Mouse (Mus musculus) forebrain, embryonic 16.5 days (tissue): ENCODE data around the gene Btg4. TPM values are rescaled to one million over a fixed set of nuclear protein-coding genes. Genes with fewer than 3 reads are reported as not detected.
"Not testable (repeated sequence)": the region's sequence is repeated elsewhere in the genome, so short reads cannot be mapped to it uniquely, and the experiment has no call there.

Experiments used
- ATAC-seq: fragments of 200-750 bp; cut with Nextera tagmentation; 2 replicates; pipeline ENCODE4 v1.8.0; 2017; ENCODE audit warnings: mild to moderate bottlenecking, moderate library complexity
- H3K27ac ChIP-seq: fragments of 300-500 bp; sonication (generic); 2 replicates; pipeline ENCODE4 v1.5.1; 2014; ENCODE audit warnings: low read length, control low read depth
- H3K27me3 ChIP-seq: fragments of 300-500 bp; sonication (generic); replicated peaks from 2 replicates; pipeline ENCODE4 v1.6.1; 2014; ENCODE audit warnings: low read length; ENCODE audit not compliant: control insufficient read depth, insufficient read depth
- H3K36me3 ChIP-seq: fragments of 300-500 bp; sonication (generic); 2 replicates; pipeline ENCODE4 v1.6.1; 2014; ENCODE audit not compliant: control insufficient read depth, insufficient read depth
- H3K4me1 ChIP-seq: fragments of 300-500 bp; sonication (generic); replicated peaks from 2 replicates; pipeline ENCODE4 v1.6.1; 2014; ENCODE audit warnings: low read length; ENCODE audit not compliant: control insufficient read depth, insufficient read depth
- H3K4me2 ChIP-seq: fragments of 300-500 bp; sonication (generic); 2 replicates; pipeline ENCODE4 v1.6.1; 2014; ENCODE audit warnings: mild to moderate bottlenecking, low read length, control low read depth
- H3K4me3 ChIP-seq: fragments of 300-500 bp; sonication (generic); replicated peaks from 2 replicates; pipeline ENCODE4 v1.5.1; 2014; ENCODE audit warnings: mild to moderate bottlenecking, low read length, control low read depth
- H3K9ac ChIP-seq: fragments of 300-500 bp; sonication (generic); replicated peaks from 2 replicates; pipeline ENCODE4 v1.6.1; 2014; ENCODE audit warnings: low read depth, low read length, control low read depth
- H3K9me3 ChIP-seq: fragments of 300-500 bp; sonication (generic); 2 replicates; pipeline ENCODE4 v1.6.1; 2016; ENCODE audit warnings: low read length; ENCODE audit not compliant: control insufficient read depth
- WGBS: fragments of 180-500 bp; shearing (Covaris S2); extraction: QIAGEN DNeasy Blood & Tissue Kit; methylation state at CpG from one replicate; pipeline ENCODE4 v1.1.7; 2014; 5-methylcytosine and 5-hydroxymethylcytosine counted together
- polyA plus RNA-seq: library from polyadenylated mRNA; unstranded; fragments of >200 nt; fragmentation: Nextera tagmentation; extraction: Ambion mirVana; gene quantifications from 2 replicates; pipeline ENCODE4 v1.2.1, GENCODE M21; 2015

Gene Btg4
- polyA plus RNA-seq, 1 experiment from 2014 or later = not detected

- no peak for ATAC-seq
- Histone ChIP-seq H3K4me2 (no peak overlapping the region), H3K4me1 (peaks cover 15% of the 10 kb centered on the region), H3K4me3 (no peak overlapping the region), H3K27ac (no peak overlapping the region), H3K9ac (no peak overlapping the region), H3K27me3 (no peaks in the 10 kb centered on the region; the same call in 1 of the 2 replicates), H3K36me3 (no peaks in the 10 kb centered on the region), H3K9me3 (no peaks in the 10 kb centered on the region)
- WGBS = 82% methylated on average over 2 of the region's 2 CpGs
These were observed 45.0 kb downstream of the Btg4 start for GRCm38 (mm10) chr9:51105751-51106150.

DNA sequence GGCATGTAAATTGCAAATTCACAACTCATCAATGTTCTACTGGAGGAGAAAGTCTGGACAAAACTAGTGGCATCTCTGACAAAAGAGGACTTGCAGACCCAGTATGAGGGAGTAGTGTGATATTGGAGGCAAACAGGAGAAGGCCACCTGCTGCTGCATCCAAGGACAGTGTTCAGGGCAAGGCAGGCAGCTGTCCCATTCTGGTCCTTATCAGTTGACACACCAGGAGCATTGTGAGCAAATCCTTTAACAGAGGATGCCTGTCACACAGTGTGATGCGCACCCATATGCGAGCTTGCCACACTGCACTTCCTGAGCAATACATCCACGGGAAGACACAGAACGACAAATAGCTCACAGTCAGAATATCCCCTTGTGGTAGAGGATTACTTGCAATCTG, 54.1 kb downstream of the Btg4 start:
- WGBS = 81% methylated on average over 4 of the region's 4 CpGs
- Histone ChIP-seq H3K9me3 (no peaks in the 10 kb centered on the region), H3K4me2 (no peak overlapping the region), H3K9ac (no peak overlapping the region), H3K27me3 (no peaks in the 10 kb centered on the region), H3K27ac (no peak overlapping the region), H3K4me3 (no peak overlapping the region), H3K36me3 (no peaks in the 10 kb centered on the region), H3K4me1 (no peaks in the 10 kb centered on the region)
- no peak for ATAC-seq

DNA sequence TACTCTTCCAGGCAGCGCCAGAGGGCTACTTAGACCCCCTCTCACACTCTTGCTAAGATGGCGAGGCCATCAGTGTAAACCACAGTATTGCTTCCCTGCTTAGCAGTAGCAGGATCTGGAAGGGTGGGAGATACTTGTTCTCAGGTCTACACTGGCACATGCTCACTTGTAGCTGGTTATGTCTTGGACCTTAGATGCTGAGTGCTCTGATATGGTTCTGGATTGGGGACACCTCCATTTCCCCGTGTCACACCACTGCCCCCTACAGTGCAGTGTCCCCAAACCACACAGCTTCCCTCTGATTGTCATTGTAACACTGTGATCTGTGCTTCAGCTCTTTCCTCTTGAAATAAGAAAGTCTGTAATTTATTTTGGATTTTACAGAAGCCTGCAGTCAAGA, 76.3 kb downstream of the Btg4 start:
- Histone ChIP-seq H3K4me3 (no peak overlapping the region), H3K4me1 (no peaks in the 10 kb centered on the region), H3K36me3 (no peaks in the 10 kb centered on the region), H3K9me3 (no peaks in the 10 kb centered on the region), H3K9ac (no peak overlapping the region), H3K4me2 (no peak overlapping the region), H3K27me3 (no peaks in the 10 kb centered on the region), H3K27ac (no peak overlapping the region)
- 66% methylated on average over 3 of the region's 3 CpGs for WGBS
- ATAC-seq = no peak

- Histone ChIP-seq H3K9me3 (no peaks in the 10 kb centered on the region), H3K36me3 (no peaks in the 10 kb centered on the region), H3K27ac (no peak overlapping the region), H3K27me3 (no peaks in the 10 kb centered on the region), H3K4me1 (no peaks in the 10 kb centered on the region), H3K4me2 (no peak overlapping the region), H3K4me3 (no peak overlapping the region), H3K9ac (no peak overlapping the region)
- ATAC-seq = no peak
- 91% methylated on average over 4 of the region's 4 CpGs for WGBS
These were observed 76.7 kb downstream of the Btg4 start for GRCm38 (mm10) chr9:51137432-51137831.

DNA sequence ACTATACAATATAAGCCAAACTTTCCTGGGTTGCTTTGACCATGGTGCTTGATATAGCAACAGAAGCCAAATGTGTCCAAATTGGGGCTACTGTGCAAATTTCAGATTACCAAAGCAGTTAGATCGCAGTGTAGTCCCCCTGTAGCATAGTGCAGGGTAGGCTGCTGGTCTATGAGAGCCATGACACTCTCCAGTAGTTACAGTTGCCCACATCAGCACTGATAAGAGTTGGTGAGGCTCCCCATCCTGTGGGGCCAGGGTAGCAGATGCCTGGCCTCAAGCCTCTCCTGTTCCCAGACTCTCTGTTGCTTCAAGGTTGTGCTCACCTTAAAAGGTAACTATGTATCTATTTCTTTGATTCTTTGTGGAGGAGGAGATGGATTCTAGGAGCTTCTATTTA, 77.1 kb downstream of the Btg4 start:
- Histone ChIP-seq H3K4me1 (no peaks in the 10 kb centered on the region), H3K4me3 (no peak overlapping the region), H3K27ac (no peak overlapping the region), H3K9ac (no peak overlapping the region), H3K9me3 (no peaks in the 10 kb centered on the region), H3K27me3 (no peaks in the 10 kb centered on the region), H3K4me2 (no peak overlapping the region), H3K36me3 (no peaks in the 10 kb centered on the region)
- no peak for ATAC-seq
- WGBS = 90% methylated on average over 1 of the region's 1 CpGs

- H3K9ac ChIP-seq = no peak overlapping the region
- H3K27ac ChIP-seq = no peak overlapping the region
- no peaks in the 10 kb centered on the region for H3K4me1 ChIP-seq
- no peak for ATAC-seq
- 75% methylated on average over 1 of the region's 1 CpGs for WGBS
- H3K36me3 ChIP-seq = no peaks in the 10 kb centered on the region
- no peaks in the 10 kb centered on the region for H3K9me3 ChIP-seq
- H3K27me3 ChIP-seq = no peaks in the 10 kb centered on the region
- H3K4me3 ChIP-seq = no peak overlapping the region
- no peak overlapping the region for H3K4me2 ChIP-seq
These were observed 77.6 kb downstream of the Btg4 start for GRCm38 (mm10) chr9:51138301-51138700.

GRCm38 (mm10) chr9:51139401-51139800, 78.7 kb downstream of the Btg4 start:
- H3K27ac ChIP-seq, H3K36me3 ChIP-seq, H3K9me3 ChIP-seq, H3K4me2 ChIP-seq, H3K9ac ChIP-seq, ATAC-seq, H3K4me1 ChIP-seq, H3K27me3 ChIP-seq, H3K4me3 ChIP-seq: not testable (repeated sequence)
- 70% methylated on average over 1 of the region's 1 CpGs for WGBS

- no peaks in the 10 kb centered on the region for H3K36me3 ChIP-seq
- H3K4me2 ChIP-seq = no peak overlapping the region
- H3K27me3 ChIP-seq = no peaks in the 10 kb centered on the region
- no peak overlapping the region for H3K9ac ChIP-seq
- no peak for ATAC-seq
- WGBS = 75% methylated on average over 3 of the region's 3 CpGs
- no peak overlapping the region for H3K4me3 ChIP-seq
- H3K4me1 ChIP-seq = no peaks in the 10 kb centered on the region
- H3K27ac ChIP-seq = no peak overlapping the region
- no peaks in the 10 kb centered on the region for H3K9me3 ChIP-seq
These were observed 80.0 kb downstream of the Btg4 start for GRCm38 (mm10) chr9:51140711-51141110.

DNA sequence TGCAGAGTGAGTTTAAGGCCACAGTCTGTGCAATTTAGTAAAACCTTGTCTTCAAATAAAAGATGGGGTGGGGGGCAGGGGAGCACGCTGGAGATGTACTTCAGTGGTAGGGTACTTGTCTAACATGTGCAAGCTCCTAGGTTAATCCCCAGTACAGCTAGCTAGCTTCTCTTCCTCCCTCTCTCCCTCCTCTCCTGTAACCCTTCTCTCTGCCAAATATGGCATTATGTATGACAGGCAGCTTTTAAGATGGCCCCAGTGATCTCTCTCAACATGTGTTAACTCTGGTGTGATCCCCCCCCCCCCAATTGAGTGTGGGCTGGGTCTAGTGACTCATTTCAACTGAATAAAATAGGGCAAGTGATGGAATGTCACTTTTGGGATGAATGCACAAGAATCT, 82.7 kb downstream of the Btg4 start:
- no peaks in the 10 kb centered on the region for H3K9me3 ChIP-seq
- WGBS = 95% methylated on average over 1 of the region's 1 CpGs
- no peak overlapping the region for H3K27ac ChIP-seq
- no peak overlapping the region for H3K4me2 ChIP-seq
- no peaks in the 10 kb centered on the region for H3K27me3 ChIP-seq
- no peaks in the 10 kb centered on the region for H3K36me3 ChIP-seq
- no peak overlapping the region for H3K4me3 ChIP-seq
- no peak overlapping the region for H3K9ac ChIP-seq
- no peak for ATAC-seq
- H3K4me1 ChIP-seq = peaks cover 5% of the 10 kb centered on the region; the same call in 1 of the 2 replicates

GRCm38 (mm10) chr9:51144218-51144617, 83.5 kb downstream of the Btg4 start:
- ATAC-seq = no peak
- 77% methylated on average over 6 of the region's 6 CpGs for WGBS
- H3K27me3 ChIP-seq = no peaks in the 10 kb centered on the region
- no peaks in the 10 kb centered on the region for H3K9me3 ChIP-seq
- H3K4me3 ChIP-seq = no peak overlapping the region
- no peak overlapping the region for H3K4me2 ChIP-seq
- peaks cover 5% of the 10 kb centered on the region; the same call in 1 of the 2 replicates for H3K4me1 ChIP-seq
- no peak overlapping the region for H3K9ac ChIP-seq
- H3K36me3 ChIP-seq = no peaks in the 10 kb centered on the region
- no peak overlapping the region for H3K27ac ChIP-seq
